Mouse (Mus musculus): ENCODE data around the gene Ccdc17. TPM values are rescaled to one million over a fixed set of nuclear protein-coding genes. Genes with fewer than 3 reads are reported as not detected.

The Ccdc17 gene
- 5.7 and 6.0 TPM in 2 replicates for polyA plus RNA-seq (2014; fragmentation: Nextera tagmentation; extraction: Ambion mirVana)

DNA sequence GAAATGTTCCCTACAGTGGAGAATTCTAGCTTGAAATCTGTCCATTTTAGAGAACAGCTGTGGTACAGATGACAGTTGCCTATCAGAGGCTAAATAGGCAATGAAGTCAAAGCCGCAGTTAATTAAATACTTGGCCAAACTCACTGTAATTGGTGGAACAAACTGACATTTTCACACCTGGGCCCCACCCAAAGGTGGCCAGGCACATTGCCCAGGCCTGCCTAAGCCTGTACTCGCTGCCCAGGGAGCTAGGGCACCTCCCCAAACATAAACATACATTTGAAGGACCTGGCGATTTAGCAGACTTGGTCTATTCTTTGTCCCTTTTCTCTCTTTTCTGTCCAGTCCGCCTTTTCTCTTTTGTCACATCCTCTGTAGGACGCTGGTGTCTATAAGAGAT, at the start of gene Ccdc17:
Ccdc17 (plus strand) TSS at position 276 of the 400 bp plus-strand sequence.
- Histone ChIP-seq H3K9ac (replicated peaks; ENCODE audit: low read depth, low read length) (peak within 1 kb of the TSS; percentile 63), H3K36me3 (ENCODE audit: control insufficient read depth, insufficient read depth, low read length) (peaks cover 26% of the 10 kb centered on the region), H3K27ac (ENCODE audit: low read depth, low read length) (peak within 1 kb of the TSS; percentile 76), H3K9me3 (ENCODE audit: control insufficient read depth, low read length) (no peaks in the 10 kb centered on the region), H3K4me1 (ENCODE audit: control insufficient read depth, insufficient read depth, low read length) (peaks cover 13% of the 10 kb centered on the region), H3K4me3 (ENCODE audit: low read depth, low read length) (peak within 1 kb of the TSS; percentile 64), H3K27me3 (ENCODE audit: control insufficient read depth, insufficient read depth, low read length) (no peaks in the 10 kb centered on the region), H3K4me2 (ENCODE audit: low read depth, low read length) (peak within 1 kb of the TSS; percentile 90)
- WGBS, result 26% methylated on average over 5 of the region's 5 CpGs
- ATAC-seq (ENCODE audit: low read depth), result no peak

DNA sequence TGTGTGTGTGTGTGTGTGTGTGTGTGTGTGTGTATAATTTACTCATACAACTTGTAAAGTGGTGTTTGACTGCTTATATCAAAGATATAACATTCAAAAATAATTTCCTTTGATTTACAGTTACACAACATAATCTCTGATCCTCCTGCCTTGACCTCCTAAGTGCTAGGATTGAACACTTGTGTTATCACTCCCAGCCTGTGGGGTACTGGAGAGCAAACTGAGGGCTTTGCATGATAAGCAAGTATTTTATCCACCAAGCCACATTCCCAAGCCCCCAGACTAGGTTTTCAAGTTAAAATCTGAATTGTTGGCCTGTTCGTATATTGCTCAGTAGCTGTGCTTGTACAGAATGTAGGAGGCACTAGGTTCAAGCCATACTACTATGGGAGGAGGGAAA, 46.0 kb upstream of the Ccdc17 start:
- Histone ChIP-seq H3K4me1 (ENCODE audit: control insufficient read depth, insufficient read depth, low read length) (no peaks in the 10 kb centered on the region), H3K9me3 (ENCODE audit: control insufficient read depth, low read length) (no peaks in the 10 kb centered on the region), H3K4me3 (ENCODE audit: low read depth, low read length) (no peak overlapping the region), H3K27me3 (ENCODE audit: control insufficient read depth, insufficient read depth, low read length) (no peaks in the 10 kb centered on the region), H3K36me3 (ENCODE audit: control insufficient read depth, insufficient read depth, low read length) (no peaks in the 10 kb centered on the region), H3K4me2 (ENCODE audit: low read depth, low read length) (no peak overlapping the region), H3K27ac (ENCODE audit: low read depth, low read length) (no peak overlapping the region), H3K9ac (replicated peaks; ENCODE audit: low read depth, low read length) (no peak overlapping the region)
- no peak for ATAC-seq (ENCODE audit: low read depth)
- WGBS, result 92% methylated on average over 1 of the region's 1 CpGs

DNA sequence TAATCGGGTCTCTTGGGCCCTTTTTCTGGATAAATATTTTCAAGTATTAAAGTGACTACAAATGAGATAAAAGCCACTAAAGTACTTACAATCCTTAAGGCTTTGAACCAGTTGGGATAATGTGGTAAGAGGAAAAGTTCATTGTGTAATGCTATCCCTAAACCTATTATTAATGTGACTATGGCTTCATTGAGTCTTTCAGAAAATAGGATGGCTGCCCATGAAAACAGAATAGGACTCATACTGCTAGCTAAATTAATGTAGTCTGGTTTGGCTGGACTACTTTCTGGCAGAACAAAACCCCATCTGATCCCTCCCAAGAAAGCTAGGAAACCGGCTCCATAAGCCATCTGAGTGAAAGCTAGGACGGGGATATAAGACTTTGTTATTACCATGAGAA, 43.4 kb upstream of the Ccdc17 start:
- Histone ChIP-seq H3K36me3 (ENCODE audit: control insufficient read depth, insufficient read depth, low read length) (no peaks in the 10 kb centered on the region), H3K27ac (ENCODE audit: low read depth, low read length) (no peak overlapping the region), H3K9me3 (ENCODE audit: control insufficient read depth, low read length) (no peaks in the 10 kb centered on the region), H3K4me3 (ENCODE audit: low read depth, low read length) (no peak overlapping the region), H3K27me3 (ENCODE audit: control insufficient read depth, insufficient read depth, low read length) (no peaks in the 10 kb centered on the region), H3K4me2 (ENCODE audit: low read depth, low read length) (no peak overlapping the region), H3K4me1 (ENCODE audit: control insufficient read depth, insufficient read depth, low read length) (0 out of 2 replicates have a peak, but pooled peaks cover 5% of the 10 kb centered on the region), H3K9ac (replicated peaks; ENCODE audit: low read depth, low read length) (no peak overlapping the region)
- ATAC-seq (ENCODE audit: low read depth), result no peak
- WGBS, result 92% methylated on average over 3 of the region's 3 CpGs

DNA sequence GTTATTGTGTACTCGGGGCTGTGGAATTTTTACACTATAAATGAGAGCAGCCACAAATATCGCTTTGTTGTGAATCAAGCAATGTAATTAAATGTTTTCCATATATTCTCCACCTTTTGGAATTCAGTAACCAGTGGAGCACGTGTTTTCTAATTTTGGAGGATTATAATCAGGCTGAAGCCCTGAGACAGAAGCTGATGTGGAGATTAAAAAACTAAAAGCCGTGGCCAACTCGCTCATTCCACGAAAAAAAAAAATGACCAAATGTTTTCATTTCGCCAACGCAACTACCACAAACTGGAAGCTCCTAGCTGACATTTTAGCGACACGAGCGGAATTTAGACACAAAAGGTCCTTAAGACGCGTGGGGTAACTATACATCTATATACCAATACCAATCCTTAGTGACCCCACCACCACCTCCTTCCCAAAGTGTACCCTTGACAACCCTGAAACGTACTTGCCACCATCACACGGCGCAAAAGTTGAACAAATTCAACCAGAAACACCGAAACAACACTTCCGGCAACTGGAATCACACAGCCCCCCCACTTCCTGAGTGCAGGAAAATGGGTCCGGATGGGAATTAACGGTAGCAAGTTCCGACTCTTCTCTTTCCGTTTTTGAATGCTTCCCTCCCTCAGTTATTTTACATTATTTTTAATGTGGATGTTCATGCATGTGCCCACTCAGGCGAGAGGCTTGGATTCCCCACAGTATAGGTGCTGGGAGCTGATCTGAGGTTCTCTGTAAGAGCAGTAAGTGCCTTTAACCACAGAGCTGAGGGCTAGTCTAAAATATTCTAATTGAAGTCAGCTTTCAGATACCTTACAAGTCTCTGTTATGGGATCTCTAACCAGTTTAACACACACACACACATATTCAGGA, 40.8 kb upstream of the Ccdc17 start, which contains the start of gene Tmem69:
Tmem69 (minus strand) TSS at position 524 of the 888 bp plus-strand sequence.
- Histone ChIP-seq H3K4me1 (ENCODE audit: control insufficient read depth, insufficient read depth, low read length) (peaks cover 13% of the 10 kb centered on the region; the same call in 1 of the 2 replicates), H3K4me3 (ENCODE audit: low read depth, low read length) (peak within 1 kb of the TSS; percentile 92), H3K9ac (replicated peaks; ENCODE audit: low read depth, low read length) (peak within 1 kb of the TSS; percentile 56), H3K4me2 (ENCODE audit: low read depth, low read length) (peak within 1 kb of the TSS; percentile 92), H3K27me3 (ENCODE audit: control insufficient read depth, insufficient read depth, low read length) (no peaks in the 10 kb centered on the region), H3K27ac (ENCODE audit: low read depth, low read length) (peak within 1 kb of the TSS; percentile 75), H3K9me3 (ENCODE audit: control insufficient read depth, low read length) (no peaks in the 10 kb centered on the region), H3K36me3 (ENCODE audit: control insufficient read depth, insufficient read depth, low read length) (no peaks in the 10 kb centered on the region)
- WGBS, result 4% methylated on average over 23 of the region's 23 CpGs
- ATAC-seq (ENCODE audit: low read depth), result no peak

DNA sequence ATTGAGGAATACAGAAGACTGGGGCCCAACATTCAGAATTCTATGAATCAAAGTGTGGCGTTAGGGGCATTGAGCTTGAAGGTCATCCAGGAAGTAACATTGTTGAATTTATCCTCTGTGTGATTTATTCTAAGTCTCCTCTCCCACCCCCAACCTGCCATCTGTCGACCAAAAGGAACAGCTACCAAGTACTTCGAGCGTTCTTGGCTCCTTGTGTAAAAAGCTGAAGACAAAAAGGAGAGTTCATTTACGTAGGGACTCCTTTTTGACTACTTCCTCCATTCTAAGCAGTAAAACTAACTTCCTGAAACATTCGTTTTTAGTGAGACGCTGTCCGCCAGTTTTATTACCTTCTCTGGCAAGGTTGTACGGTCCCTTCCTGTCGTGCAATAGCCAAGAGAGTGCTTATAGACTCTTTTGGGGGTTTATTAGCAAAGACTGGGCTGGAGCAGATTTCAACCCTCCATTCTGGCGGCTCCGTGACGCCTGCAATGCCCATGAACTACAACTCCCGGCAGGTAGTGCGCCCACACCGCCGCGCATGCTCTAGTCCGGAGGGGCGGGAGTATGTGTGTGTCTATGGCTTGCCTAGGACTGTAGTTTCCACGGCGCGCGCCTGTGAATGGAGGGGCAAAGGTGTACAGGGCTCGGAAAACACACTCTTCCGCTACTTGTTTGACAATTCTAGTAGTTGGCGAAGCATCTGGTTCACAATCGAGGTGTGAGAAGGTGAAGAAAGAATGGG, 39.7 kb upstream of the Ccdc17 start:
- H3K9ac ChIP-seq (replicated peaks; ENCODE audit: low read depth, low read length), result peak overlapping the region; percentile 64
- ATAC-seq (ENCODE audit: low read depth), result peak; percentile 98
- no peaks in the 10 kb centered on the region for H3K9me3 ChIP-seq (ENCODE audit: control insufficient read depth, low read length)
- peak overlapping the region; percentile 92 for H3K4me2 ChIP-seq (ENCODE audit: low read depth, low read length)
- WGBS, result under 1% methylated on average over 28 of the region's 28 CpGs
- H3K4me1 ChIP-seq (ENCODE audit: control insufficient read depth, insufficient read depth, low read length), result peaks cover 15% of the 10 kb centered on the region; the same call in 1 of the 2 replicates
- H3K36me3 ChIP-seq (ENCODE audit: control insufficient read depth, insufficient read depth, low read length), result no peaks in the 10 kb centered on the region
- H3K27ac ChIP-seq (ENCODE audit: low read depth, low read length), result peak overlapping the region; percentile 87
- no peaks in the 10 kb centered on the region for H3K27me3 ChIP-seq (ENCODE audit: control insufficient read depth, insufficient read depth, low read length)
- H3K4me3 ChIP-seq (ENCODE audit: low read depth, low read length), result peak overlapping the region; percentile 92

DNA sequence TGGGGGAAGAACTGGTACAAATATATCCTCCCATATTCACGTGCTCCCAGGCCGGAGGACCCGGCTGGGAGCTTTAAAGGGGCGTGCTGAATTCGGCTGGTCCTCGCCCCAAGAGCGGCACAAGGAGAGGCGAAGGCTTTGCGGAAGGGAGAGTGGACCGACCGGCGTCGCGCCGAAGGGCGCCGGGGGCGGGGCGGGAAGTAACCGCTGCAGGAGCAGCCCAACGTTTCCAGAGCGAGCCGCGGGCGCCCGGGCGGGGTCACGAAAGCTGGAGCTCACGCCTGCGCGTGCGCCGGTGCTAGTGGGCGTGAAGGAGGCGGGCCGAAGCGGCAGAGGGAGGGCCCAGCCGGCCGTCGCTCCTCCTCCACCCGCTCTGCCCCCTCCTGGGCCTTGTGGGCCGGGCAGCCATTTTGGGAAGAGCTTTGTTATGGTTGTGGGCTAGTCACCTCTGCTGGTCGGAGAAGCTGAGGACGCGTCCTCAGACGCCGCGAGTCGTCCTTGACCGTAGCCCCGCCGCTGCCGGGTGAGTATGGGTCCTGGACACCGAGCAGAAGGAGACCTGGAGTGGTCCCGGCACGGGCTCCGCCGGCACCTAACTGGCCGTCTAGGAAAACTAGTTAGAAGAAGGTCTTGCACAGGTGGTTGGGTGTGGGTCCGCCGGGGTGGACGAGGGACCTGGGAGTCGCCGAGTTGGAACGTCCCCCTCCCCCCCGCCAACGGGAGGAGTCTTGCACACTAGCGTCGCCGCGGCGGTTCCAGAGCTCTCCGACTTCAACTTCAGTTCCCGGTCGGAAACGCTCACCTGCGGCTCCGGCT, 38.9 kb upstream of the Ccdc17 start, which contains the start of gene Gpbp1l1:
Gpbp1l1 (plus strand) TSS at position 353 of the 816 bp plus-strand sequence.
- H3K27me3 ChIP-seq (ENCODE audit: control insufficient read depth, insufficient read depth, low read length), result no peaks in the 10 kb centered on the region
- H3K4me2 ChIP-seq (ENCODE audit: low read depth, low read length), result peak within 1 kb of the TSS; percentile 92
- H3K27ac ChIP-seq (ENCODE audit: low read depth, low read length), result peak within 1 kb of the TSS; percentile 87
- whole genome bisulfite sequencing, result under 1% methylated on average over 73 of the region's 78 CpGs
- H3K36me3 ChIP-seq (ENCODE audit: control insufficient read depth, insufficient read depth, low read length), result no peaks in the 10 kb centered on the region
- peak within 1 kb of the TSS; percentile 92 for H3K4me3 ChIP-seq (ENCODE audit: low read depth, low read length)
- peaks cover 15% of the 10 kb centered on the region; the same call in 1 of the 2 replicates for H3K4me1 ChIP-seq (ENCODE audit: control insufficient read depth, insufficient read depth, low read length)
- H3K9ac ChIP-seq (replicated peaks; ENCODE audit: low read depth, low read length), result peak within 1 kb of the TSS; percentile 64
- peak; percentile 96 for ATAC-seq (ENCODE audit: low read depth)
- H3K9me3 ChIP-seq (ENCODE audit: control insufficient read depth, low read length), result no peaks in the 10 kb centered on the region

DNA sequence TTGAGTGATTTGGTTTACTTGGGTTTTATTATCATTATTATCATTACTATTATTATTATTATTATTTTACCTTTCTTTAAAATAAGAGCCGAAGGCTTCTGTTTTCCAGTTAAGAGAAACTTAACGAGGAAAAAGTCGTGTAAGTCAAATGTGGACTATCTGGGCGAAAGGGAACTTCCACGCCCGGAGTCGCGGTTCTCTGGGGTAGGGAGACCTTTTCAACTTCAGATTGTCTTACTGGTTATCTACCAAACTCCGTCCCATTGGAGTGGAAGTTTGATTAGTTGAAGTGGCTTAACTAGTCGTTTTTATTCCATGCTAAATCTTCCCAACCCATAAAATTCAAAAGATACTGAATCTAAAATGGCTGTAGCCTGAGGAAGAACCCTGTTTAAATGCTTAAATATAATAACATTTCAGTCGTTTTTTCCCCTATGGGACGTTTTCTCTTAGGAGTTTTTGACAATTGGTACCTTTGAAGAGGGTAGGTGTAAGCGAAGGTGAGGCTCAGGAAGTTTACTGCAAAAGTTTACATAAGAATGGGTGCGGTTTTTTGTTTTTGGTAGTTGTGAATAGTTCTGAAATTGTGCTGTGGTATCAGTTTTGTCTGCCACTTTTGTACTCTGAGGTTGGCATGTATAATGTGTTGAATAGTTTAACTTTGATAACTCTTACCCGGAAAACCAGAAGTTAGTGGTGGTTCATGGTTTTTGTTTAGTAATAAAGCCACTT, 38.1 kb upstream of the Ccdc17 start:
- Histone ChIP-seq H3K4me1 (ENCODE audit: control insufficient read depth, insufficient read depth, low read length) (peaks cover 15% of the 10 kb centered on the region; the same call in 1 of the 2 replicates), H3K27me3 (ENCODE audit: control insufficient read depth, insufficient read depth, low read length) (no peaks in the 10 kb centered on the region), H3K9me3 (ENCODE audit: control insufficient read depth, low read length) (no peaks in the 10 kb centered on the region), H3K4me2 (ENCODE audit: low read depth, low read length) (peak overlapping the region; percentile 92), H3K4me3 (ENCODE audit: low read depth, low read length) (peak overlapping the region; percentile 92), H3K36me3 (ENCODE audit: control insufficient read depth, insufficient read depth, low read length) (no peaks in the 10 kb centered on the region), H3K27ac (ENCODE audit: low read depth, low read length) (no peak overlapping the region), H3K9ac (replicated peaks; ENCODE audit: low read depth, low read length) (peak overlapping the region; percentile 64)
- no peak for ATAC-seq (ENCODE audit: low read depth)
- 6% methylated on average over 15 of the region's 15 CpGs for WGBS

DNA sequence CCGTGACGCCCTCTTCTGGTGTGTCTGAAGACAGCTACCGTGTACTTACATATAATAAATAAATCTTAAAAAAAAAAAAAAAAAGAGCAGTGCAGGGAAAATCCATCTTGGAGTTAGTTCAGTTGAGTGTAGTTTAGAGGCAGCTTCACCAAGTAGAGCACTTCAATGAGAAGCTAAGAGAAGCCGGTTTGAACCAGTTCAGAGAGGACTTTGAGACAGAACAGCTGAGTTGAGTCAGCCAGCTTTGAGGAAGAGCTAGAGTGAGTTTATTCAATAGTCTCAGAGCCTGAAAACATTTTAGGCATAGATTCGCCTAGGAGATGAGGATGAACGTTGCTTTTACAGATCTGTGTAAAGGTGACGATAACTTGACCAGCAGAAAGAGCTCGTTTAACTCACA, 661 bp upstream of the Ccdc17 start:
- Histone ChIP-seq H3K4me1 (ENCODE audit: control insufficient read depth, insufficient read depth, low read length) (peaks cover 13% of the 10 kb centered on the region), H3K36me3 (ENCODE audit: control insufficient read depth, insufficient read depth, low read length) (peaks cover 28% of the 10 kb centered on the region), H3K4me2 (ENCODE audit: low read depth, low read length) (no peak overlapping the region), H3K27me3 (ENCODE audit: control insufficient read depth, insufficient read depth, low read length) (no peaks in the 10 kb centered on the region), H3K4me3 (ENCODE audit: low read depth, low read length) (no peak overlapping the region), H3K27ac (ENCODE audit: low read depth, low read length) (no peak overlapping the region), H3K9ac (replicated peaks; ENCODE audit: low read depth, low read length) (no peak overlapping the region), H3K9me3 (ENCODE audit: control insufficient read depth, low read length) (no peaks in the 10 kb centered on the region)
- no peak for ATAC-seq (ENCODE audit: low read depth)
- WGBS, result 85% methylated on average over 8 of the region's 8 CpGs

Measured in neural tube, embryonic 14.5 days (tissue).